Mouse (Mus musculus) heart, embryonic 14.5 days (tissue): Measurements from ENCODE around the gene Olfr608. TPM values are rescaled to one million over a fixed set of nuclear protein-coding genes. Genes with fewer than 3 reads are reported as not detected.

Experiments used
- polyA plus RNA-seq: library from polyadenylated mRNA; unstranded; fragments of >200 nt; fragmentation: Nextera tagmentation; extraction: Ambion mirVana; gene quantifications from 2 replicates; pipeline ENCODE4 v1.2.1, GENCODE M21; 2014

Olfr608 gene
- polyA plus RNA-seq, 1 experiment from 2014 or later: 0.62 TPM

Other genes starting within 250 kb of the Olfr608 start
- gene Usp17ld, start 217.4 kb upstream of the Olfr608 start, polyA plus RNA-seq: not detected in 2 replicates
- gene Olfr596, start 164.2 kb upstream of the Olfr608 start, polyA plus RNA-seq: not detected in 2 replicates
- gene Olfr597, start 153.6 kb upstream of the Olfr608 start, polyA plus RNA-seq: not detected in 2 replicates
- gene Olfr598, start 146.3 kb upstream of the Olfr608 start, polyA plus RNA-seq: not detected in 2 replicates
- not detected in 2 replicates for gene Olfr599, start 134.0 kb upstream of the Olfr608 start, polyA plus RNA-seq
- not detected in 2 replicates for gene Olfr600, start 120.2 kb upstream of the Olfr608 start, polyA plus RNA-seq
- gene Olfr601, start 107.2 kb upstream of the Olfr608 start, polyA plus RNA-seq: not detected in 2 replicates
- gene Olfr603, start 83.7 kb upstream of the Olfr608 start, polyA plus RNA-seq: not detected in 2 replicates
- gene Usp17lc, start 54.8 kb upstream of the Olfr608 start, polyA plus RNA-seq: not detected in 2 replicates
- not detected in 2 replicates for gene Olfr605, start 24.4 kb upstream of the Olfr608 start, polyA plus RNA-seq
- gene Olfr606, start 20.8 kb upstream of the Olfr608 start, polyA plus RNA-seq: not detected in 2 replicates
- gene Olfr607, start 5.7 kb upstream of the Olfr608 start, polyA plus RNA-seq: 0.30 and 0.38 TPM in 2 replicates
- gene Olfr609, start 28.2 kb downstream of the Olfr608 start, polyA plus RNA-seq: not detected in 2 replicates
- not detected in 2 replicates for gene Olfr610, start 42.2 kb downstream of the Olfr608 start, polyA plus RNA-seq
- not detected in 2 replicates for gene Olfr611, start 51.0 kb downstream of the Olfr608 start, polyA plus RNA-seq
- not detected in 2 replicates for gene Olfr612, start 72.8 kb downstream of the Olfr608 start, polyA plus RNA-seq
- not detected in 2 replicates for gene Olfr613, start 78.2 kb downstream of the Olfr608 start, polyA plus RNA-seq
- not detected in 2 replicates for gene Olfr615, start 86.2 kb downstream of the Olfr608 start, polyA plus RNA-seq
- gene Olfr616, start 99.3 kb downstream of the Olfr608 start, polyA plus RNA-seq: not detected in 2 replicates
- not detected in 2 replicates for gene Olfr617, start 103.2 kb downstream of the Olfr608 start, polyA plus RNA-seq
- gene Olfr618, start 120.2 kb downstream of the Olfr608 start, polyA plus RNA-seq: not detected in 2 replicates
- not detected in 2 replicates for gene Olfr619, start 130.7 kb downstream of the Olfr608 start, polyA plus RNA-seq
- not detected in 2 replicates for gene Olfr620, start 142.7 kb downstream of the Olfr608 start, polyA plus RNA-seq
- gene Olfr622, start 172.8 kb downstream of the Olfr608 start, polyA plus RNA-seq: not detected in 2 replicates
- gene Olfr623, start 193.8 kb downstream of the Olfr608 start, polyA plus RNA-seq: not detected in 2 replicates
- gene Olfr624, start 201.3 kb downstream of the Olfr608 start, polyA plus RNA-seq: 0.04 and 0.08 TPM in 2 replicates
- not detected in 2 replicates for gene Olfr625-ps1, start 212.8 kb downstream of the Olfr608 start, polyA plus RNA-seq
- gene Olfr243, start 244.8 kb downstream of the Olfr608 start, polyA plus RNA-seq: not detected in 2 replicates